Mouse (Mus musculus) CD4-positive, CD25-positive, alpha-beta regulatory T cell, adult 9 weeks (primary cell): ENCODE data around the gene Olfr629. TPM values are rescaled to one million over a fixed set of nuclear protein-coding genes. Genes with fewer than 3 reads are reported as not detected.

Experiments
- polyA plus RNA-seq: library from polyadenylated mRNA; unstranded; fragments of 100-300 nt; shearing (Covaris generic); gene quantifications from one replicate; pipeline ENCODE4 v1.2.1, GENCODE M21; 2017

Olfr629 gene
- polyA plus RNA-seq, result not detected

DNA sequence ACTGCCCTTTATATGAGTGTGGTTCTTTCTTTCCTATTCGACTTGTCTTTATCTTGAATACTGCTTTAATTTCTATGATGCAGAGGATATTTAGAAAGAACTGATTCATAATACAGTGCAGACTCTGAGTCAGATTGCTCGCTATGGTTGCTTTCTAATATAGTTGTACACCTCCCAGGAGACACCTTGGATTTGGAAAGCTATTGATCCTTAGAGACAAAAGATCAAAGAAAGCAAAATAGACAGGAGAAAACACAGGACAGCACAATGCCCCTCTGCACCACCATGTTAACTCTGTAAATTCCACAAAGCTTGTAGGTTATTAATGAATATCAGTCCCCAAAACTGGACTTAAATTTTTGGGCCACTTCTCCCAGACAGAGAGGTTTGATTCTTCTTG lies at the start of gene Olfr629:
Gene Olfr629, minus strand, starts transcription at position 101 of the 400 bp plus-strand sequence.

DNA sequence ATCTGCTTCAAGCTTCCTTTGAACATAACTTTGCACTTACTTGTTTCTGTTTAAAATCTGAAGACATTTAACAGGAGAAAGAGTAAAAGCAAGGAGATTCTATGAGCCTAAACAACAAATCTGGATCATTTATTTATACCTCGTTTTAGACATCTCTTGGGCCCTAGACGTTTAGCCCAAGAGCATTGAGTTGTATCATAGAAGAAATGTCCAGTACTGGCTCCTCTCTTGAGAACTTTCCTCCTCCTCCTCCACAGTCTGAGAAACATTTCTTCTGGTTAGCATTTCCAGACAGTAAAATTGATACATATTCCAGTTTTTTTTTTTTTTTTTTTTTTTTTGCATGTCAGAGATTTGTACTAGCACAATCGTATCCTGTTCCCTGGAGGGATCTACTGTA lies 47.0 kb upstream of the Olfr629 start, which contains the start of gene Olfr67:
Gene Olfr67, minus strand, starts transcription at position 101 of the 400 bp plus-strand sequence.

DNA sequence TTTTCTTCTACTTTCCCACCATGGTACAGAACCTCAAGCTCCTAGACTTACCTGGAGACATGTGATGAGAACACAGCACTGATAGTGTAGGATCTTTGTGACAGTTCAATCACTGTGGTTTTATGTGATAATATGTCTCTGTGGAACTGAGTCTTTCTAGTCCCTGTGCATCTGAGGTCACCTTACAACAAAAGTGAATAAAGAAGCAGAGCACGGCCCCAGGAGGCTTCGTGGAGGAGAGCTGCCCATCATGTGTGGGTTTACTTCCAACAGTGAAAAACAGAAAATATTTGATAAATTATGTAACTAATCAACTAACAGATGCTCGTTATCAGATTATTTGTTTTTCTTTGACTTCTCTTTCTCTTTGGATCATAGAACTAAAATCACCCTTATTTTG lies 34.9 kb upstream of the Olfr629 start, which contains the start of gene Olfr68:
Gene Olfr68, minus strand, starts transcription at position 101 of the 400 bp plus-strand sequence.

DNA sequence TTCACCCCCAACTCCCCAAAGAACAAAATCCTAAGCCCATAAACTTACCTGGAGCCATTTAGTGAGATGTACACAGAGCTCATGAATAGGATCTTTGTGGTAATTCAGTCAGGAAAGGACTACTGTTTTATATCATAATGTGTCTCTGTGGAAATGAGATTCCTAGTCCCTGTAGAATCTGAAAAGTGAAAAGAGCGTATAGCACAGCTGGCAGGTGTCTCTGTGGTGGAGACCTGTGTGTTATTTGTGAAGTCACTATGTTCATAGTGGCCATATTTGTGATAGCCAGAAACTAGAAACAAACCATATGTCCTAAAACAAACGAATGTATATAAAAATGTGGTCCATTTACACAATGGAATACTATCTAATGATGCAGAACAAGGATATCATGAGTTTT lies 26.8 kb upstream of the Olfr629 start, which contains the start of gene Olfr69:
Gene Olfr69, minus strand, starts transcription at position 101 of the 400 bp plus-strand sequence.

DNA sequence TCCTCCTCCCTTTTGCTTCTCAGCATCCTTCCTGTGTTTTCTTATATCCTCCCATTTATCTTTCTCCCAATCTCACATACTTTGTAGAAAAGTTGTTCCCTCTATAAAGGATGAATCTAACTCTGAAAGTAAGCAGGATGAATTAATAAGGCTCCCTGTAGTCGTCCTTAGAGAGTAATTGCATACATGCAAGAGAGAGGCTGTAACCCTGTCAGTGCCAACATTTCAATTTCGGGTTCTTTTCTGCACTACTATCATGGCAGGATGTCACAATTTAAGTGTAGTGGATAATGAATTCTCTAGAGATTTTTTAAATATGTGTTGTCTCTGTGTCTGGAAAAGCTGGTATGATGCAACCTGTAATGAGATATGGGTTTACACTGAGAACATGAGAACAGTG lies 12.5 kb upstream of the Olfr629 start, which contains the start of gene Olfr630:
Gene Olfr630, minus strand, starts transcription at position 101 of the 400 bp plus-strand sequence.

DNA sequence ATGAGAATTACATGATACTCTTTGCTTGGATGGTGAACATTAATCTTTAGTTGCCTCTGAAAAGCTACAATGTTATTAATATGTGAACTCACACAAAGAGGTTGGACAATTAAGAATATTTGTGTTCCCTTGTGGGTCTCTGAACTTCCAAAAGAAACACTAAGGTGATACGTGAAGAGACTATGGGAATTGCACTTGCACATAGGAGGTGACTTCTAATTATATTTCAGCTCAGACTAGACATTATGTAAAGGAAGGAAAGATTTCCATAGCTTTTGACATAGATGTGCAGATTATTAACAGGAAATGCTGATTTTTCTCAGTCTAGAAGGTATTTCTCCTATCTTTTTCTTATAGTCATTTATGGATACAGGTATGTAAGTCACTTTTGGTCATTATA lies 14.7 kb downstream of the Olfr629 start, which contains the start of gene Olfr628:
Gene Olfr628, plus strand, starts transcription at position 301 of the 400 bp plus-strand sequence.

DNA sequence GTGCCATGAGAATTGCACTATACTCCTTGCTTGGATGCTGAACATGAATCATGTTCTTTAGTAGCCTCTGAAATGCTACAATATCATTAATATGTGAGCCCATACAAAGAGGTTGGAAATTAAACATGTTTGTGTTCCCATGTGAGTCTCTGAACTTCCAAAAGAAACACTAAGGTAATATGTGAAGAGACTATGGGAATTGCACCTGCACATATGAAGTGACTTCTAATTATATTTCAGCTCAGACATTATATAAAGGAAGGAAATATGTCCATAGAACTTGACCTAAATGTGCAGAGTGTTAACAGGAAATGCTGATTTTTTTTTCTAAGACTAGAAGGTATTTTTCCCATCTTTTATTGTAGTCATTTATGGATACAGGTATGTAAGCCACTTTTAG lies 30.4 kb downstream of the Olfr629 start, which contains the start of gene Olfr243:
Gene Olfr243, plus strand, starts transcription at position 301 of the 400 bp plus-strand sequence.

Other genes starting within 250 kb of the Olfr629 start
- not detected for gene Olfr609, start 246.9 kb downstream of the Olfr629 start, polyA plus RNA-seq
- not detected for gene Olfr610, start 232.8 kb downstream of the Olfr629 start, polyA plus RNA-seq
- not detected for gene Olfr611, start 224.1 kb downstream of the Olfr629 start, polyA plus RNA-seq
- not detected for gene Olfr612, start 202.2 kb downstream of the Olfr629 start, polyA plus RNA-seq
- gene Olfr613, start 196.9 kb downstream of the Olfr629 start, polyA plus RNA-seq, result not detected
- not detected for gene Olfr615, start 188.9 kb downstream of the Olfr629 start, polyA plus RNA-seq
- gene Olfr616, start 175.8 kb downstream of the Olfr629 start, polyA plus RNA-seq, result not detected
- gene Olfr617, start 171.9 kb downstream of the Olfr629 start, polyA plus RNA-seq, result not detected
- gene Olfr618, start 154.8 kb downstream of the Olfr629 start, polyA plus RNA-seq, result not detected
- not detected for gene Olfr619, start 144.4 kb downstream of the Olfr629 start, polyA plus RNA-seq
- 0.12 TPM for gene Olfr620, start 132.4 kb downstream of the Olfr629 start, polyA plus RNA-seq
- not detected for gene Olfr622, start 102.2 kb downstream of the Olfr629 start, polyA plus RNA-seq
- not detected for gene Olfr623, start 81.2 kb downstream of the Olfr629 start, polyA plus RNA-seq
- gene Olfr624, start 73.8 kb downstream of the Olfr629 start, polyA plus RNA-seq, result not detected
- gene Olfr625-ps1, start 62.2 kb downstream of the Olfr629 start, polyA plus RNA-seq, result not detected
- gene Olfr243, start 30.3 kb downstream of the Olfr629 start, polyA plus RNA-seq, result not detected
- not detected for gene Olfr628, start 14.6 kb downstream of the Olfr629 start, polyA plus RNA-seq
- not detected for gene Olfr630, start 12.4 kb upstream of the Olfr629 start, polyA plus RNA-seq
- gene Olfr69, start 26.7 kb upstream of the Olfr629 start, polyA plus RNA-seq, result not detected
- 0.09 TPM for gene Olfr68, start 34.8 kb upstream of the Olfr629 start, polyA plus RNA-seq
- not detected for gene Olfr67, start 46.9 kb upstream of the Olfr629 start, polyA plus RNA-seq
- gene Hbb-bt, start 69.1 kb upstream of the Olfr629 start, polyA plus RNA-seq, result 19.9 TPM
- 82.8 TPM for gene Hbb-bs, start 83.2 kb upstream of the Olfr629 start, polyA plus RNA-seq
- gene Hbb-bh2, start 95.6 kb upstream of the Olfr629 start, polyA plus RNA-seq, result not detected
- gene Hbb-bh1, start 98.2 kb upstream of the Olfr629 start, polyA plus RNA-seq, result not detected
- not detected for gene Hbb-y, start 108.3 kb upstream of the Olfr629 start, polyA plus RNA-seq
- not detected for gene Olfr66, start 141.3 kb upstream of the Olfr629 start, polyA plus RNA-seq
- gene Olfr64, start 149.5 kb upstream of the Olfr629 start, polyA plus RNA-seq, result not detected
- not detected for gene Olfr65, start 158.5 kb upstream of the Olfr629 start, polyA plus RNA-seq
- gene Olfr631, start 183.9 kb upstream of the Olfr629 start, polyA plus RNA-seq, result not detected
- not detected for gene Olfr632, start 189.4 kb upstream of the Olfr629 start, polyA plus RNA-seq
- gene Olfr633, start 199.5 kb upstream of the Olfr629 start, polyA plus RNA-seq, result not detected
- gene Olfr635, start 226.2 kb upstream of the Olfr629 start, polyA plus RNA-seq, result 0.04 TPM